Mouse (Mus musculus) liver, embryonic 14.5 days (tissue): ENCODE results near the gene Dennd1a.

Experiments used
- CTCF ChIP-seq: IDR thresholded peaks from 2 replicates; pipeline ENCODE4 v1.5.1; 2016; ENCODE audit warnings: antibody characterized with exemption, low read depth, control low read depth
- EP300 ChIP-seq: IDR thresholded peaks from 2 replicates; pipeline ENCODE4 v1.6.1; 2016; ENCODE audit warnings: antibody characterized with exemption, low read depth

- TF ChIP-seq CTCF, result no peak
- TF ChIP-seq EP300, result no peak
These were observed 404.0 kb downstream of the Dennd1a start for GRCm38 (mm10) chr2:37883214-37883613.
